Mouse (Mus musculus) fat pad, adult 2 months (tissue): Measurements from ENCODE around the gene Nusap1.
"Not testable (repeated sequence)": the region's sequence is repeated elsewhere in the genome, so short reads cannot be mapped to it uniquely, and the experiment has no call there.

Experiments used
- DNase-seq: peaks from one replicate; pipeline ENCODE4 v3.0.0-alpha.2; 2011; ENCODE audit warnings: low read depth, low spot score; ENCODE audit errors: extremely low read depth

Nusap1 gene

DNA sequence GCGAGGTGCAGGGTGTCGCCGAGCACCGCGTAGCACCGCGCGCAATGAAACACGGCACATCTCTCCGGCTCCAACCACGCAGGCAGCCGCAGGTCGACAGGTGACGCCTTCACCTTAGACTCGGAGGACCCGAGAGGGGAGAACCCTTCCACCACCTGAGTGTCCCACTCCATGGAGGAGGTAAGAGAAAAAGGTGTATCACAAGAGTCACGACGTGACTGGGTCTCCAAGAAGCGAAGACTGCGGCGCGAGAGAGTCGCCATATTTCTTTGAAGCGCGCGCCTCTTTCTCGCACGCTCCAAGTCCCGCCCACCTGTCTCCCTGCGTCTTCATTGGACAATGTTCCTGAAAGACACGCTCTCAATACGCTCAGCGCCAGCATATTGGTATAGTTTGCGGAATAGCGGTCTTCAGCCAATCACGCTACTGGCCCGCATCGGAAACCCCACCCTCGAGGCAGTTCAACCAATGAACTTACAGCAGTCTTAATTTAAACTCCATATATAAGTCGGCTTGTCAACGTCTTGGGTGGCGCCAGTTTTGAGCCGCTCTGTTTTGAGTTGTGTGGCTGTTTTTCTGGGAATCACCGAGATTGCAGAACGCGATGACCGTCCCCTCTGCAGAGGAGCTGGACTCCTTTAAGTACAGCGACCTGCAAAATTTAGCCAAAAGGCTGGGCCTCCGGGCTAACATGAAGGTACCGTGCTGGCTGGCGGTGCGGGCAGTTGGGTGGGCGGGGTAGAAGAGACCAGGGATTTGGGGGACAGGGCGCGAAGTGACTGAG is at the start of gene Nusap1, which contains the start of gene Oip5:
Gene Nusap1 (plus strand): TSS at position 100 of the 784 bp plus-strand sequence.
Gene Oip5 (minus strand): TSS at position 271 of the 784 bp plus-strand sequence.
- peak; percentile 97 for DNase-seq

- DNase-seq = no peak
These were observed 45.6 kb upstream of the Nusap1 start for GRCm38 (mm10) chr2:119572471-119572870.

DNA sequence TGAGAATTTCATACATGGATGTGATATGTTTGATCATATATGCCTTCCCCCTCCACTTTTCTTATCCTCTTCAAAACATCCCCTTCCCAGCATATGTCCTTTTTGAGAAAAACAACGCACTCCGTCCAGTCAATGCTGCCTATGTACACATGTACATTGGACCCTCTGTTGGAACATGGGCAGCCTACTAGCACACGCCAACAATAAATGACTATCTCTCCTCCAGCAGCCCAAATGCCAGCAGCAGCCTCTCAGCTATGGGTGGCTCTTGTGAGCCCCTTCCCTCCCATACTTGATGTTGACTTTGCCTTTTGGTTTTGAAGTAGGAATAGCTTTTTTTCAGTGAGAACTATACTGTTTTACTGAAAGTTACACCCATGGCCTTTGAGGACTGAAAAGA is 36.5 kb upstream of the Nusap1 start:
- no peak for DNase-seq

DNA sequence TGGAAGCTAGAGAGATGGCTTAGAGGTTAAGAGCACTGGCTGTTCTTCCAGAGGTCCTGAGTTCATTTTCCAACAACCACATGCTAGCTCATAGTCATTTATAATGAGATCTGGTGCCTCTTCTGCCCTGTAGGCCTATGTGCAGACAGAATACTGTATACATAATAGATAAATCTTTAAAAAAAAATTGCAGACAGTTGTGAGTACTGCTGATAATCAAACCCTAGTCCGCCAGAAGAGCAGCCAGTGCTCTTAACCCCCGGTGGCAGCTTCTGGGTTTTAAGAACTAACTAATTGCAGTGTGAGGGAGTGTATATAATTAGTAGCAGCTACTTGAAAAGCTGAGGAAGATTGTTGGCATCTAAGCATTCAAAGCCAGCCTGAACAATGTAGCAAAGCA is 34.7 kb upstream of the Nusap1 start:
- no peak for DNase-seq

GRCm38 (mm10) chr2:119584282-119584681 is 33.8 kb upstream of the Nusap1 start:
- no peak for DNase-seq

DNA sequence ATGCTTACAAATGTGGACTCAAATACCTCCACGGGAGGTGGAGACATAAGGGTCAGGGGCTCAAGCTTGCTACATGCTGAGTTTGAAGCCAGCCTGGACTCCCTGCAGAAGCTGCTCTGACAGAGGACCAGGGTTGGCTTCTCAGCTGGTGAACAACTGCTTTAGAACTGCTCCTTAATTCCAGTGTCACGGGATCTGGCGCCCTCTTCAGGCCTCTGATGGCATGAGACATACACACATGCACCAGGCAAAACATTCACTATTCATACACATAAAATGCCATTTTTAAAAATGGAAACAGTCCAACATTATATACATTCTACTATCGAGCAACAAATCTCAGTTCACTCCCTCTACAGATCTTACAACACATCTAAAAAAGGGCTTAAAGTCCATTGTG is 30.7 kb upstream of the Nusap1 start:
- no peak for DNase-seq

DNA sequence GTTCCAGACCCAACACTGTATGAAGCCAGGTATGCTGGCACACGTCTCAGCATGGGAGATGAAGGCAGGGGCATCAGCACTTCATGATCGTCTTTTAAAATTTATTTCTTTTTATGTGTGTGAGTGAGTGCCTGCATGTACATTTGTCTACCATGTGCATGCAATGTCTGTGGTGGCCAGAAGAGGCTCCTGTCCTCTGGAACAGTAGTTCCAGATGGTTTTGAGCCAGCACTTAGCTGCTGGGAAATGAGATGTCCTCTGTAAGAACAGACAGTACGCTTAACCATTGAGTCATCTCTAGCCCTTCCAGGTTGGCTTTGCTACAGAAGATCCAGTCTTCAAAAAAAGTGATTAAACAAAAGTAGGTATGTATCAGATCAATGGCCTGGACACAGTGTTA is 26.9 kb upstream of the Nusap1 start:
- DNase-seq = no peak

DNA sequence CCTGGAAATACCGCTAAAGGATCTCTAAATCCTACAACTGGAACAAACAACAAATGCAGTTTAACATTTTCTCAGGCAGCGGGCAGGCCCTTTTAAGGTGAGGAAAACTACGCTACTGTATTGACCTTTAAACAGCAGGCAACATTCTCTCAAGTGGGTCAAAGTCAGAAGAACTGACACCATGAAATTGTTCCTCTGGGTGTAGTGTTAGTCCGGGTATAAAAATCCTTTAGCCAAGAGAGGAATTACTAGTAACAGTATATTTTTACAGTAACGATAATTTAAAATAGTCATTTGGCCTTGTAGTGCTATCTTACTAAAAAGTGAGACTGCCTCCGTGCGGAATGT is 24.4 kb upstream of the Nusap1 start:
- no peak for DNase-seq

DNA sequence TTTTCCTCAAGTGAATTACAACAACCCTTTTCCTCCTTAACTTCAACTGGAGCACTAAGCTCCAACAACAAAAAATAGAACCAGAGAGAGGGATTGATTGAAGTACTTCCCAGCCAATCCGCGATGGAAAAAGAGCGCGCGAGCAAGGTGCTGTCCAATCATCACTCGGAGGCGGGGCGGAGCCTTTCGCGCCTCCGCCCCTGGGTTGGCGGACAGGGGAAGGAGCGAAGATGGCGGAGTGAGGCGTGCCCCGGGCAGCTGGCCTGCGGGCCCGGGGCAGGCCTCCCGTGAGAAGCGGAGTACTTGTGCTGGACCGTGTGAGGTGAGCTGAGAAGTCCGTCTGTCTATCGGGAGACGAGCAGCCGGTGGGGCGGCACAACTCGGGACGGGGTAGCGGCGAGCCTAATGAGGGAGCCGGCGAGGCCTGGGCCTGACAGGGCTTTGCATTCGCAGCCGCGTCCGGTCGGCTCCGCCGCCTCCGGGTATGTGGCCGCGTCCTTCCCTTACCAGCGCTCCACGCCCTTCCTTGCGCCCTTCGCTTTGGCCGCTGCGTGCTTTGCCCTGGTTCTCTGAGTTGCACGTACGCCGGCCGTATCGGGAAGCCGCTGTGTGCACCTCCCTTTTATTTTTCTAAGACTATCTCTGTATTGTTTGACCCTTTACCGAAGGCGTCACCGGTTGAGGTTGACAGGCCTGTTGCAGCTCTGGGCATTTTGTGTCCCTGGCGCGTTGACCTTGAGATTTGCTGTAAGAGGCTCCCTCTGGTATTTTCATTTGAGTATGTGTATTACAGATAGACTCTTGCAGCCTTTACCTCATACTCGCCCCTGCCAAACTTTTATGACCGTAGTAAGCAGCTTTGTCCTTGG is 23.8 kb upstream of the Nusap1 start:
- DNase-seq = peak; percentile 65

GRCm38 (mm10) chr2:119595308-119595707 is 22.8 kb upstream of the Nusap1 start:
- no peak for DNase-seq

GRCm38 (mm10) chr2:119596781-119597330 is 21.2 kb upstream of the Nusap1 start:
- no peak for DNase-seq

GRCm38 (mm10) chr2:119601027-119601426 is 17.1 kb upstream of the Nusap1 start:
- no peak for DNase-seq

- not testable (repeated sequence) for DNase-seq
These were observed 16.5 kb upstream of the Nusap1 start for GRCm38 (mm10) chr2:119601575-119601974.

DNA sequence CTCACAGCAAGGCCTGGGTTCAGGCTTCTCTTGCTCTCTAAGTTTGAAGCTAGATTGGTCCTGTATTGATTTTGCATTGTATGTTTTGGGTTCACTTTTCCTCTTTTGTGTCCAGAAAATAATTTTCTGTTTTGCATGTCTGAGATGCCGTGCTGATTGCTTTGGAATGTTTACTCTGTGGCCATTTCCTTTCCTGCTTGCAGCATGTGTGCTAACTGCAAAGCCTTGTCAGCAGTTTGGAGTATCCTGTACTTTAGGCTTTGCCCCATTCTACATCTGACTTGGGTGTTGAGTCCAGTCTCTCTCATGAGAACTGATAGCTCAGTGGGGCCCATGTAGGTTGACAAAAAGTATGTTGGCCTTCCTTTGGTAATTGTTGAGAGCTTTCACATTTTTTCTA is 15.6 kb upstream of the Nusap1 start:
- no peak for DNase-seq

- DNase-seq = no peak
These were observed 14.2 kb upstream of the Nusap1 start for GRCm38 (mm10) chr2:119603909-119604308.

DNA sequence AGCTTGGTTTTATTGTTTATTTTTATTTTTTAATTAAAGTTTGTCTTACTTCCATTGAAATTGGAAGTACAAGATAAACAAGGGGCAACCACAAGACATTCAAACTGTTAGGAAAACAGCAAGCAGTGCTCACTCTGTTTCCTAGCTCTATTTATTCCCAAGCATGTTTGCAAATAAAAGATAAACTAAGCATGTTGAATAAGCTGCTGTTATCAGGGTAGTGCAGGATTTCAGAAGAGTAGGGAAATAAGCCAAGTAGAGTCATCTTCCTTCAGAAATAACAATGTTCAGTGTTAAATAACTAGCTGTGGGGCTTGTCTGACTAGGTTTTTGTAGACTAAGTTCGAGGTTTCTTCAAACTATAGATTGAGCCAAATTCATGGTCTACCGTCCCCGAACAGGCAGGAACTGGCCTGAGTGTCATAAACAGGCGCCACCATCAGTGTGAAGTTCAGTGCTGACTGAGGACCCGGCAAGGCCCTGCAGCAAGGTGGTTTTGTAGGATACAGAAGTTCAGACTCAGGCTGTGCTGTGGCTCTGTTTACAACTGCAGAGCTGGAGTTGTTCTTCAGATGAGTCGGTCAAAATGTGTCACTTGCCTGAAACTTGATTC is 12.6 kb upstream of the Nusap1 start:
- no peak for DNase-seq

DNA sequence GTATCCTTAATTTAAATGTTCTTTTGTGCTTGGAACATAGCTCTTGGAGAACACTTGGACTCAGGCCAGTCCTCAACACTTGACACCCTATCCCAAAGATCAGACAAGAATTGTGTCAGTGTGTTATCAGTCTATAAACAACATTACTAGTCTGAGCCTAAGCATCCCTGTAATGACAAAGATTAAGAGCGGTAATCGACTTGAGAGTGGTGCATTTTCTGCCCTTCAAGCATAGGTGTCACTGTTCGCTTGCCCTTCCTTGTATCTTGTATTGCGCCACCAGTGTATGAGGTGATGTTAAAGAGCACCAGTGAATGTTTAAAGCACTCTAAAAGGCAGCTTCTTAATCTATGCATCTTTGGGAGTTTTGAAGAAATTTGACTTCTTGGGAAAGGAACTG is 11.1 kb upstream of the Nusap1 start:
- DNase-seq = no peak

DNA sequence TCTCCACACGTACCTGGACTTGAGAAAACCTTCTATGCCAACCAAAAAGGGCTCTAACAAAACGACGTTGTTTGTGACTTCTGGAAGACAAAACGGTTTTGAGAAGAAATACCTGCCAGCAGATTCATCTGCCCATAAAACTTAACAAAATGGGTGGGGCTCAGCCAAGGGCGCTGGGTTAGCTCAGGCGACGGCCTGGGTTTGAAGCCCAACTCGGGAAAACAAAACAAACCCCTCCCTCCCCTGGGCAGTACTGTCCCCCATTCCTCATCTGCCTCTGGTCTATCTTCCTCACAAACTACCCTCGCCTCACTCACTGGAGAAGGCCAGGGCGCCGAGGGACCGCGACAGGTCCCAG is 278 bp upstream of the Nusap1 start:
- no peak for DNase-seq

- not testable (repeated sequence) for DNase-seq
These were observed 904 bp downstream of the Nusap1 start for GRCm38 (mm10) chr2:119619002-119619401.

- no peak for DNase-seq
These were observed 3.2 kb downstream of the Nusap1 start for GRCm38 (mm10) chr2:119621302-119621701.

DNA sequence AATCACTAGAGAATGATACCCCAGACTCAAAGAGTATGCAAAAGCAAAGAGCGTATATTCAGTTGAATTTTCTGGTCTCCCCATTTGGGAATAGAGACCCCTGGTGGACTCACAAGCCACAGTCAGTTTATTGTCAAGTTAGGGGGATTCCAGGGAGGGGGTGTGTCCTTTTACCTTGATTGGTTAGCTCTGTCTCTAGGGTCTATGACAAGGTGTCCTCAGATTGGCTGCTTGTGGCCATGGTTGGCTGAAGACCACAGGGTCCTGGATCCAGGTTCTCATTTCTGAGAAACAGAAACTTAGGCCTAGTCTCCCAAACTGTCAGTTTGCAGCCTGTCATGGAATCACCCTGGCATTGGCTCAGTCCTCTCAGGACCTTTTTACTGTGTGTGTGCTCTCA is 18.7 kb downstream of the Nusap1 start:
- DNase-seq = no peak
